1 mouse cellular context compared by ENCODE assay signal in the genomic region with DNA sequence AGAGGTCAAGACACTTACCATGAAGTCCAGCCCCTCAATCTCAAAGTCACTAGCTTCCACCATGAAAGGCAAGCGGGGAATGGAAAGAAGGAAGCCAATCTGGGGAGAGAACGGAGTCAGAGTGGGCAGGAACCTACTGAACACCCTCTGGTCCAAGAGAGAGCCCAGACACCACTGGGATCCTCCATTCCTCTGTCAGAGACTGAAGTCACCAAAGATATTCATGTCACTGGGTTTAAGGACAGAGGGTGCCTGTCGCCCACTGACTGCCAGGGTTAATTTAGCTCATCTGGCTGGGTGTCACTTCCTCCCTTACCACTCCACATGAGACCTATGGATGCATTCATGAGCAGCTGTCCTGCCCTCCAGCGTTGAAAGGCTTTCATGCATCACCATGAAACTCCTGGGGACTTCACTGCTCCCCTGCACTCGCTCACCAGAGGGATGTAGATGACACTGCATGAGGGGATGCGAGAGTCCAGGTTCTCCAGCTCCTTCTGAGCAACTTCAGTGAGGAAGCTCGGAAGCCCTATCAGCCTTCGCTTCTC.
TF ChIP-seq lines count a peak whose summit lies in the region.

No protein-coding gene starts in this region.

TF ChIP-seq in CH12.LX, 34 proteins besides CTCF, POLR2A, EP300 and RAD21 (continued from another document):
- no peak for TF ChIP-seq ELF1 (IDR thresholded peaks at IDR 0.05; ENCODE audit: low read depth, low read length)
TF ChIP-seq in CH12.LX: peak in this region for 1.
